Mouse (Mus musculus) midbrain, embryonic 11.5 days (tissue): Measurements from ENCODE around the gene Gtf2e1. TPM values are rescaled to one million over a fixed set of nuclear protein-coding genes. Genes with fewer than 3 reads are reported as not detected.

Experiments used
- ATAC-seq: fragments of 200-750 bp; cut with Nextera tagmentation; 2 replicates; pipeline ENCODE4 v1.8.0; 2017; ENCODE audit warnings: moderate TSS enrichment, moderate library complexity; ENCODE audit not compliant: low FRiP score
- DNase-seq: peaks from one replicate; pipeline ENCODE4 v3.0.0; 2015; ENCODE audit warnings: low spot score; ENCODE audit errors: missing footprints
- H3K27ac ChIP-seq: fragments of 300-500 bp; sonication (generic); 2 replicates; pipeline ENCODE4 v1.5.1; 2014; ENCODE audit warnings: low read depth, low read length
- H3K27me3 ChIP-seq: fragments of 300-500 bp; sonication (generic); 2 replicates; pipeline ENCODE4 v1.6.1; 2014; ENCODE audit warnings: mild to moderate bottlenecking, low read length, moderate library complexity, mixed read lengths; ENCODE audit not compliant: control insufficient read depth, insufficient read depth
- H3K36me3 ChIP-seq: fragments of 300-500 bp; sonication (generic); 2 replicates; pipeline ENCODE4 v1.6.1; 2014; ENCODE audit warnings: mild to moderate bottlenecking, low read length, moderate library complexity, mixed read lengths; ENCODE audit not compliant: control insufficient read depth, insufficient read depth
- H3K4me1 ChIP-seq: fragments of 300-500 bp; sonication (generic); 2 replicates; pipeline ENCODE4 v1.6.1; 2014; ENCODE audit warnings: low read length; ENCODE audit not compliant: control insufficient read depth, insufficient read depth
- H3K4me2 ChIP-seq: fragments of 300-500 bp; sonication (generic); 2 replicates; pipeline ENCODE4 v1.6.1; 2014; ENCODE audit warnings: mild to moderate bottlenecking, moderate library complexity
- H3K4me3 ChIP-seq: fragments of 300-500 bp; sonication (generic); 2 replicates; pipeline ENCODE4 v1.5.1; 2014; ENCODE audit warnings: low read depth, low read length
- H3K9ac ChIP-seq: fragments of 300-500 bp; sonication (generic); 2 replicates; pipeline ENCODE4 v1.6.1; 2014; ENCODE audit warnings: low read length
- H3K9me3 ChIP-seq: fragments of 300-500 bp; sonication (generic); 2 replicates; pipeline ENCODE4 v1.6.1; 2016; ENCODE audit warnings: low read length; ENCODE audit not compliant: control insufficient read depth
- WGBS: fragments of 180-500 bp; shearing (Covaris S2); extraction: QIAGEN DNeasy Blood & Tissue Kit; methylation state at CpG from one replicate; pipeline ENCODE4 v1.1.7; 2014; 5-methylcytosine and 5-hydroxymethylcytosine counted together
- polyA plus RNA-seq: library from polyadenylated mRNA; unstranded; fragments of >200 nt; fragmentation: Nextera tagmentation; extraction: Ambion mirVana; gene quantifications from 2 replicates; pipeline ENCODE4 v1.2.1, GENCODE M21; 2014

Gene Gtf2e1
- polyA plus RNA-seq, 1 experiment from 2014 or later = 64.1 TPM

DNA sequence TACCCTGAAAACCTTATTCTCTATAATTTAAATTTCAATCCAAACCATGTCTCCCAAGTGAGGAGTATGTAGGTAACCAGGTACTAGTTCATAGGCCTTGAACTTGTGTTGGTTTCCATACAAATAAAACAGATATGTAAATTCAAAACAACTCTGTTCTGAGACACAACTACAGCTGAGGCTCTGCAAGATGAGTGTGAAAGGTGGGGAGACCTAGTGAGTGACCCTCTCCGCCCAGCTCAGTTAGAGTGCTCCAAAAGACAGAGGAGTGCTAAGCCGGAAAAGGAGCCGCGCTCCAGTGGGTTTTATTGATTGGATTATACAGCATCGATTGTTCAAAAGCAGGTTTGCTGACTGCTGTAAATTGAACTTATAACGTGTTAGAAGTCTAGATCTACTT is 22.8 kb upstream of the Gtf2e1 start:
- Histone ChIP-seq H3K4me1 (peaks cover 6% of the 10 kb centered on the region), H3K4me2 (no peak overlapping the region), H3K36me3 (peaks cover 6% of the 10 kb centered on the region), H3K4me3 (no peak overlapping the region), H3K9me3 (no peaks in the 10 kb centered on the region), H3K27me3 (no peaks in the 10 kb centered on the region), H3K9ac (no peak overlapping the region), H3K27ac (no peak overlapping the region)
- no peak for ATAC-seq
- 35% methylated on average over 6 of the region's 6 CpGs for WGBS
- DNase-seq = no peak

DNA sequence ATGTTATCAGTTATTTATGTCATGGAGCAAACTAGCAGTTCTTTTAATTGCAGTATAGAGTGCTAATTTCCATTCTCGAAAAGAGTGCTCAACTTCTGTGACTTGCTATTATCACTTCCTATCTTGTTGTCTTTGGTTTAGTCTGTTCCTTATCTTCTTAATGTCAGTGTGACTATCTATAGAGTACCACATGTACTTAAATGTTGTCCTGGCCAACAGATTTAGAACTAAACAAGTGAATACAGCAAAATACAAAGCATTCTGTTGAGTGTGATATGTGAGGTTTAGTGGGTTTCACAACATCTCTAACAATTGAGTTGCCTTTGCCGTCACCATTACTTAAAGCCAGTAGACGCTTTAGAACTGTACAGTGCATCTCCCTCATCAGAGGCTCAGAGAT is 13.2 kb upstream of the Gtf2e1 start:
- 89% methylated on average over 3 of the region's 3 CpGs for WGBS
- H3K4me3 ChIP-seq = no peak overlapping the region
- no peak overlapping the region for H3K9ac ChIP-seq
- H3K9me3 ChIP-seq = no peaks in the 10 kb centered on the region
- ATAC-seq (no peak), DNase-seq (no peak)
- H3K4me1 ChIP-seq = no peaks in the 10 kb centered on the region
- no peak overlapping the region for H3K4me2 ChIP-seq
- H3K27me3 ChIP-seq = no peaks in the 10 kb centered on the region
- no peak overlapping the region for H3K27ac ChIP-seq
- H3K36me3 ChIP-seq = peaks cover 2% of the 10 kb centered on the region; the same call in 1 of the 2 replicates

DNA sequence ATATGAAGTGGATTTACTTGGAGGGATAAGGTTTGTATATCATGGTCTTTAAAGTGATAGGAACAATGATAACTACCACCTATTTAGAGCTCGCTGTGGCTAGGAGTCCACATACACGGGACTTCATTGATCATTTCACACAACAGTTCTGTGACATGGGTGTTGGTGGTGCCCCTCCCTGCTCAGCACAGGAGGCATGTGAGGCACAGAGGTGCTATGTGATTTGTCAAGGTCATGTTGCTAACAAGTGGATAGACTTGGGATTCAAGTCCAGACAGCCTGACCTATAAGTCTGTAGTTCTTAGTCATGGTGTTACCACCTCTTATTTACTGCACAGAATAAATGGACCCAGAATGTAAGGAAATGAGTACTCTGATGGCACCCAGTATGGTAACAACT is 11.4 kb upstream of the Gtf2e1 start:
- H3K27ac ChIP-seq = no peak overlapping the region
- no peaks in the 10 kb centered on the region for H3K9me3 ChIP-seq
- ATAC-seq (no peak), DNase-seq (no peak)
- no peaks in the 10 kb centered on the region for H3K4me1 ChIP-seq
- no peaks in the 10 kb centered on the region for H3K27me3 ChIP-seq
- H3K9ac ChIP-seq = no peak overlapping the region
- no peak overlapping the region for H3K4me3 ChIP-seq
- H3K36me3 ChIP-seq = no peaks in the 10 kb centered on the region
- H3K4me2 ChIP-seq = no peak overlapping the region
- 94% methylated on average over 2 of the region's 2 CpGs for WGBS

DNA sequence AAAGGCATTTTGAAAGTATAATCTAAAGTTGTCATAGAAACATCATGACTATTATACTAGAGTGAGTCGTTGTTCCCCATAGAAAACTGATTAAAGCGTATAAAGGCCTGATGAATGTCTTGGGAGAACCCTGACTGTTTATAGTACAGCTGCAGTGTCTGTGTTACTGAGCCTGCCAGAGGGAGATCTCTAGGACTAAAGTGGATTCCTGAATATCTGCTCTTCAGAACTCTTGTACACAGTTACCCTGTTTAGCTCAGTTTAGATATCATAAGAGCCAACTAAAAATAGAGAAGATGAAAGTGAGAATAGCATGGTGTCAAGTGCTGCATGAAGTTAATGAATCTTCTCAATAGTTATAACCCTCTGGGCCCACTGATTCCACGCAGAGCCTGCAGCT is 10.7 kb upstream of the Gtf2e1 start:
- H3K4me1 ChIP-seq = no peaks in the 10 kb centered on the region
- H3K4me2 ChIP-seq = no peak overlapping the region
- DNase-seq = no peak
- no peaks in the 10 kb centered on the region for H3K36me3 ChIP-seq
- H3K9me3 ChIP-seq = no peaks in the 10 kb centered on the region
- H3K9ac ChIP-seq = no peak overlapping the region
- no peak for ATAC-seq
- no peak overlapping the region for H3K4me3 ChIP-seq
- H3K27ac ChIP-seq = no peak overlapping the region
- H3K27me3 ChIP-seq = no peaks in the 10 kb centered on the region
- WGBS = 73% methylated on average over 3 of the region's 3 CpGs

DNA sequence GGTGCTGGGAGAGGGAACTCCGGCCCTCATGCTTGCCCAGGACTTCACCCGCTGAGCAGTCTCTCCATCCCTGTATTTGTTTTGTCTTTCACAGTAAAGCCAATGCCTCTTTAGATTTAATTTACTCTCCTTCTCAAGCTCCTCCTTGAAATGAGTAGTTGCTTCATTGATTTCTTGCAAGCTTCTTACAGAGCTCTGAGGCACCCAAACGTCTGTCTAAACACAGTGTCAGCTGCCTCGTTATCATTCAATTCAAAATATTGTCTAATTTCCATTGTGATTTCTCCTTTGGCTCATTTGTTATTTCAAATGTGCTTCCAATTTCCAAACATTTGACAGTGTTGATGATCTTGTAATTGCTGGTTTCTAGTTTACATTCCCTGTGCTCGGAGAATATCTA is 6.7 kb upstream of the Gtf2e1 start:
- Histone ChIP-seq H3K27me3 (no peaks in the 10 kb centered on the region), H3K9me3 (no peaks in the 10 kb centered on the region), H3K4me3 (no peak overlapping the region), H3K9ac (no peak overlapping the region), H3K4me1 (no peaks in the 10 kb centered on the region), H3K36me3 (no peaks in the 10 kb centered on the region), H3K4me2 (no peak overlapping the region), H3K27ac (no peak overlapping the region)
- 70% methylated on average over 5 of the region's 5 CpGs for WGBS
- ATAC-seq (no peak), DNase-seq (no peak)

DNA sequence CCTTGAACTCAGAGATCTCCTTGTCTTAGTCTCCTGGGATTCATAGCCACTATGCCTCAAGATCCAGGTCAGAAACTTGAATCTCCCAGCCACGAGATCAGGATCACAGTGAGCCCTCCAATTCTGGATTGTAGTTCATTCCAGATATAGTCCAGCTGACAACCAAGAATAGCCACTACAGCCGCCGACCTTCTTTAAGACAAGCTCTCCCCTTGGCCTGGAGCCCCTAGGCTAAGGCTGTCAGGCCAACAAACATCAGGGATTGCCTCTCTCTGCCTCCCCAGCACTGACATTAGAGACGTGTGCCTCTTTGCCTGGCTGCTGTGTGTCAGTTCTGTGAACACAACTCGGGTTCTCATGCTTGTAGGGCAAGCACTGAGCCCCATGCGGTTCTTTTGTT is 1.2 kb upstream of the Gtf2e1 start:
- H3K9me3 ChIP-seq = no peaks in the 10 kb centered on the region
- WGBS = 90% methylated on average over 6 of the region's 6 CpGs
- peak overlapping the region; percentile 66; the same call in 1 of the 2 replicates for H3K4me2 ChIP-seq
- no peak overlapping the region for H3K27ac ChIP-seq
- peaks cover 19% of the 10 kb centered on the region for H3K4me1 ChIP-seq
- H3K36me3 ChIP-seq = no peaks in the 10 kb centered on the region
- H3K9ac ChIP-seq = no peak overlapping the region; the same call in 1 of the 2 replicates
- ATAC-seq (no peak), DNase-seq (no peak)
- no peaks in the 10 kb centered on the region for H3K27me3 ChIP-seq
- H3K4me3 ChIP-seq = no peak overlapping the region; the same call in 1 of the 2 replicates

DNA sequence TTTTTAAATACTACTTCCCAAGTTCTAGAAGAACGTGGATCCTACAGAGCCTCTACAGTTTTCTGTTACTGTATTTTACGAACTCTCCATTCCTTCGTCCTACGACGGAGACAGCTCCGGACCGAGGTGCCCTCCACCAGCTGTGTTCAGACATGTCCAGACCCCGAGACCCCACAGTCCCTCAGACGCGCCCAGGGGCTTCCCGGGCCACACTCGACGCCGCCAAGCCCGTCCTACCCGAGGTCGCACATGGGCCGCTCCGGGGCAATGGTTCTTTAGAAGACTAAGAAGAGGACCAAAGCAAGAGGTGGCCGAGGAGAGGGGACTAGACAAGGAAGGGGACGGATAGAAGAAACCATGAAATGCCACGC is 364 bp downstream of the Gtf2e1 start:
- ATAC-seq = peak; percentile 71

DNA sequence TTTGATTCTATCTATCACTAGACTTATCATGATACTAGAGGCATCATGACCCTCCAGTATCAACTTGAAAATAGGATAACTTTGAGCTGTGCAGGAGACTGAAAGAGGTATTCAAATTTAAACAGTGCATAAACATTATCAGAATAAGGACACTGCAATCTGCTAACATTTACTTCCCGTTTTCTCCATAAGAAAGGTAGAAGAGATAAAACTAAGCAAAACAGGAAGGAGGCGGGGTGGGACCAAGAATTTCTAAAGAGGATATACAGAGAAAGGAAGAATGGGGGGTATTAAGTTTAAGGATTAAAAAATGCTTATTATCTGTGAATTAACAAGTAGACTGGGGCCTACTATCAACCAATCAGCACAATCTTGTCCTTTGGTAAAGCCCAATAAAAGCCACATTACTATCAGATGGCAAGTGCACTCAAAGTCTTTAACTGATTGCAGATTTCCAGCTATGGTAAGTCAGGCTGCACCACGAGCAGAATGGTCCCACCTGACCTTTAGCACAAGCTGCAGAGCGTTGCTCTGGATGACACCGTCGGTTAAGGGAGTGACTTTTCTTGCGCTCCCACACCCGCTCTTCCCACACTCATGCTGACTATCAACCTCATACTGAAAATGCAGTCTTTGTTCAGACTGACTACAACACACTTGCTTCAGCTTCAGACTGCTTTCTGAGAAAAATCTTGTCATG is 6.1 kb downstream of the Gtf2e1 start:
- 93% methylated on average over 8 of the region's 8 CpGs for WGBS
- no peaks in the 10 kb centered on the region for H3K27me3 ChIP-seq
- no peak overlapping the region for H3K27ac ChIP-seq
- H3K4me2 ChIP-seq = no peak overlapping the region
- H3K4me3 ChIP-seq = no peak overlapping the region
- DNase-seq (no peak), ATAC-seq (no peak)
- no peaks in the 10 kb centered on the region for H3K9me3 ChIP-seq
- no peak overlapping the region for H3K9ac ChIP-seq
- peaks cover 6% of the 10 kb centered on the region; the same call in 1 of the 2 replicates for H3K36me3 ChIP-seq
- peaks cover 7% of the 10 kb centered on the region for H3K4me1 ChIP-seq

More for the DNA sequence above, 364 bp downstream of the Gtf2e1 start:
- H3K9ac ChIP-seq = peak overlapping the region; percentile 93
- H3K4me3 ChIP-seq = peak overlapping the region; percentile 79
- under 1% methylated on average over 22 of the region's 22 CpGs for WGBS
- H3K27me3 ChIP-seq = no peaks in the 10 kb centered on the region
- peaks cover 3% of the 10 kb centered on the region; the same call in 1 of the 2 replicates for H3K36me3 ChIP-seq
- H3K4me2 ChIP-seq = peak overlapping the region; percentile 78
- H3K4me1 ChIP-seq = peaks cover 19% of the 10 kb centered on the region
- no peaks in the 10 kb centered on the region for H3K9me3 ChIP-seq
- peak overlapping the region; percentile 67 for H3K27ac ChIP-seq
- DNase-seq = peak; percentile 97

DNA sequence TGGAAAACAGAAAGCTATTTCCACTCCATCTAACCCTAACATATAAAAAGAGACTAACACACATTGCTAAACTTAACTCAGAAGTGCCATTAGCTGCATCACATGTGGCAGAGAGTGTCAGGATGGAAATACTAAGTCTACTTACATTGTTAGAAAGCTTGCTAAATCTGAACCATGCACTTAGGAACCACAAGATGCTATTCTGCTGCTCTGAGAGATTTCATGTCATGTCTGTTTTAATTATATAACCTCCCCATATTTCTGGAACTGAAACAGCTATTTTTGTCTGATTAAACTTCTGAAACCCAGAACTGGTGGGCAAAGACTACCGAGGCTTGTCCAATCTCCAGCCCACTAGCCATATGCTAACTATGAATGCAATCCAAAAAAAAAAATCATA is 7.5 kb downstream of the Gtf2e1 start:
- Histone ChIP-seq H3K4me2 (no peak overlapping the region), H3K9ac (no peak overlapping the region), H3K27ac (no peak overlapping the region), H3K27me3 (no peaks in the 10 kb centered on the region), H3K36me3 (peaks cover 6% of the 10 kb centered on the region; the same call in 1 of the 2 replicates), H3K4me3 (no peak overlapping the region), H3K9me3 (no peaks in the 10 kb centered on the region), H3K4me1 (peaks cover 4% of the 10 kb centered on the region)
- DNase-seq (no peak), ATAC-seq (no peak)
- 95% methylated on average over 1 of the region's 1 CpGs for WGBS
